Mouse (Mus musculus) brain, embryonic 14.5 days (tissue): ENCODE results near the gene Rhbdl3.

Source experiments
- CTCF ChIP-seq: fragments of 200-500 bp; IDR thresholded peaks from 2 replicates; pipeline ENCODE4 v1.5.1; 2012; ENCODE audit warnings: inconsistent platforms, mild to moderate bottlenecking, moderate library complexity, borderline replicate concordance; ENCODE audit not compliant: insufficient read depth, insufficient read length; ENCODE audit errors: extremely low read depth
- POLR2A ChIP-seq: fragments of 200-500 bp; IDR thresholded peaks from 2 replicates; pipeline ENCODE4 v1.6.1; 2012; ENCODE audit warnings: mild to moderate bottlenecking, inconsistent platforms, borderline replicate concordance; ENCODE audit not compliant: poor library complexity, insufficient read depth, insufficient read length, severe bottlenecking; ENCODE audit errors: extremely low read depth

- TF ChIP-seq POLR2A (no peak), CTCF (no peak)
These were observed 10.6 kb downstream of the Rhbdl3 start for GRCm38 (mm10) chr11:80311271-80311670.
